Mouse (Mus musculus): ENCODE data around the gene Ccnd1.

Ccnd1 gene

GRCm38 (mm10) chr7:144938661-144939343 is 923 bp downstream of the Ccnd1 start:
- no peak for DNase-seq (ENCODE audit: low spot score)

DNA sequence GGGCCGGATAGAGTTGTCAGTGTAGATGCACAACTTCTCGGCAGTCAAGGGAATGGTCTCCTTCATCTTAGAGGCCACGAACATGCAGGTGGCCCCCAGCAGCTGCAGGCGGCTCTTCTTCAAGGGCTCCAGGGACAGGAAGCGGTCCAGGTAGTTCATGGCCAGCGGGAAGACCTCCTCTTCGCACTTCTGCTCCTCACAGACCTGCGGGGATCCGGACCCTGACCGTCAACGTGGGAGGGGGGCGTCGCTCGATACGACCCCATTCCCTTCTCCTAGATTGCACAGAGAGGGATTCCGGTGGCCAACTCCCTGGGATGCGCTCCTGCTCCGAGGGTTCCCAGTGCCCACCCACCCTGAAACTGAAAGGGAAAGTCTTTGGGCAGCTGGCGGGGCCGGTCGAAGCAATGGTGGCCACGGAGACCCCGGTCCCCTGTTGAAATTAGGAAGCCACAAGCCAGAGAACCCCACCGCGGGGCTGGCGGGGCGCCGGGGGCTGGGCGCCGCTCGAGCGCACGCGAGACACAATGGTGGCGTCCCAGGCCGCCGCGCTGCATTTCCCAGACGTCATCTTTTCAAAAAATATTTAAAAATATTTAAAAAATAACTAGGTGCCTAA is 1.7 kb downstream of the Ccnd1 start:
- no peak for DNase-seq (ENCODE audit: low spot score)

- peak; percentile 85 for DNase-seq (ENCODE audit: low spot score)
Observed at GRCm38 (mm10) chr7:144937490-144937889, 2.2 kb downstream of the Ccnd1 start.

DNA sequence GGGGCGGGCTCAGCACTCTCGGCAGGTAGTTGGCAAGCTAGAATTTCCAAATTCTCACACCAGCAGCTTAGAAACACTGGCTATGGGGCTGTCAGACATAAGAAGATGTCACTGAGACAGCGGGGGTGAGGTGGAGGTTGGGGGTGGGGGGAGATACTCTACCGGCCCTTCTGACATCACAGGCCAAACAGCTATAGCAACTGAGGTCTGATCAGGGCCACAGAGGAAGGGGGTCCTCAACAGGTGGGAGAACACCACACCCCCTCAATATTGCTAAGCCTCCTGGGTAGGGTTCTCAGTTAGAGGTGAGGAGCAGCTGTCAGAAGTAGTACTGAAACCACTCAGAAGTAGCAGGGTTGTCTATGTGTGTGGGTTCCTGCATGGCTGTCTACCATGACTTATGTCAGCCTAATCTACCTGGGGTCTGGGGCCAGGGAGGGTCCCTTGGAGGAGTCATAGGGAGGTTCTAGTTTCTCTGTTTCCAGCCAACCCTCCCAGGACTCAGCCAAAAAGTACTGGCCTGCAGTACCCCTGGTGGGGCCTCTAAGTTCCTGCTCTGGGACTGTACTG is 3.3 kb downstream of the Ccnd1 start:
- DNase-seq (ENCODE audit: low spot score): no peak

GRCm38 (mm10) chr7:144935563-144935962 is 4.2 kb downstream of the Ccnd1 start:
- no peak for DNase-seq (ENCODE audit: low spot score)

DNA sequence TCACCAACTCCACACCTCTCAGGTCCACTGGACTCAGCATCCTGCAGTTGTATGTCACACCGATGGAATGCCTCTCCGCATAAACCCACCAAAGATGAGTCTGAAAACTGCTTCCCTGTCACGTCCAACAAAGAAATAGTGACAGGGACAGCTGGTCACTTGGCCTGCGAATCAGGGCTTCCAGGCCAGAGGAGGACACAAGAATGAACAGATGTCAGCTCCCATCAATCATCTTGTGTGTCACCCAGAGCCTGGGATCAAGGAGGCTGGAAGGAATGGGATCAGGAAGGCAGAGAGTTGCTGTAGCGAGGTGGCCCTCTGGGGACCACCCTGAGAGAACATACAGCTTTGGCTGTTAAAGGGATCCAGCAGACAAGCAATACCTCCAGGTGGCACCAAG is 4.8 kb downstream of the Ccnd1 start:
- no peak for DNase-seq (ENCODE audit: low spot score)

GRCm38 (mm10) chr7:144933796-144934195 is 5.9 kb downstream of the Ccnd1 start:
- no peak for DNase-seq (ENCODE audit: low spot score)

- DNase-seq (ENCODE audit: low spot score): no peak
Observed at GRCm38 (mm10) chr7:144933336-144933735, 6.4 kb downstream of the Ccnd1 start.

GRCm38 (mm10) chr7:144932389-144932937 is 7.3 kb downstream of the Ccnd1 start:
- no peak for DNase-seq (ENCODE audit: low spot score)

- no peak for DNase-seq (ENCODE audit: low spot score)
Observed at GRCm38 (mm10) chr7:144931778-144932177, 7.9 kb downstream of the Ccnd1 start.

- DNase-seq (ENCODE audit: low spot score): no peak
Observed at GRCm38 (mm10) chr7:144929931-144930330, 9.8 kb downstream of the Ccnd1 start.

DNA sequence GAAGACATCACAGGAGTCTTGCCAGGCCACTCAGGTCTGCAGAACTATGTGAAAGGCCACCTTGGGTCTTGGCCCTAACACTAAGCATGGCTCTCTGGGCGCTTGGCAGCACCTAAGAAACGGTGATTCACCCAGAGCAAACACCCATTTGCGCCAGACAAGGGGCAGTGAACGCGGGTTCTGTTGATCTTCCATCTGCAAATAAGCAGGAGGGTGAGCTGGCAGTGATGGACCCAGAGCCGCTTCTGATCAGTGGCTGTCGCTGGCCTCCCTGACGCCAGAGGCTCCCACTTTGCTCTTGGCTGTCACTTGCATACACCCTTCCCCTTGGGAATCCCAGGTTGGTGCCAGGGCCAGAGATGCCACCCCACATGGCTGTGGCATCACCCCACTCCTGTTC is 10.2 kb downstream of the Ccnd1 start:
- DNase-seq (ENCODE audit: low spot score): no peak

DNA sequence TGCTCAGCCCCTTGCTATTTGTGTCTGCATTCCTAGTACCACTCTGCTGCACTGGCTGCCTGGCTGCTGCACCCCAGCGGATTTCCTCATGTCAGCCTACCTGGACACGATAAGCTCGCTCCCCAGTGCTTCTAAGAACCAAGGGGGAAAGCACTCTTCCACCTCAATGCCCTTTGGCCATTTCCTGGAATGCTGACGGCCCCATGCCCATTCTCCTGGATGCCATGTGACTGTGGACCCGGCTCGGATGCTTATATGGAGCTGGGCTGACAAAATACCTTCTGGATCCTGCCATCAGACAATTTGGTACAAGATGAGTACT is 10.9 kb downstream of the Ccnd1 start:
- no peak for DNase-seq (ENCODE audit: low spot score)

GRCm38 (mm10) chr7:144928009-144928888 is 11.5 kb downstream of the Ccnd1 start:
- no peak for DNase-seq (ENCODE audit: low spot score)

DNA sequence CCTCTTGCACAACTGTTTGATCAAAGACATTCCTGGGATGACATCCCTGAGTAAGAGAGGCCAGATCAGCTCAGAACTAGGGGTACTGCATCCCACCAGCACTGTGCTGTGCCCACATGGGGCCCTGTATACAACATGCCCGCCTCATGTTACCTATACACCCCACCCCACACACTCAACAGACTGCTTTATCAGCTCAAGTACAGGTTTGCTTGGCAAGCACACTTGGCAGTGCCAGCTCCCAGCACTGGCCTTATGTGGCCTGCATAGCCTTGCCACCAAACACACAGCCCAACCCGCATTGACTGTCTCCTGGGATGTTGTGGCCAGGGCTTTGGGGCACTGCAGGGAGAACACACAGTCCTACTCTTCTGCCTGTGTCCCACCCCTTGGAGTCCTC is 12.1 kb downstream of the Ccnd1 start:
- no peak for DNase-seq (ENCODE audit: low spot score)

- DNase-seq (ENCODE audit: low spot score): no peak
Observed at GRCm38 (mm10) chr7:144918823-144919222, 20.9 kb downstream of the Ccnd1 start.

DNA sequence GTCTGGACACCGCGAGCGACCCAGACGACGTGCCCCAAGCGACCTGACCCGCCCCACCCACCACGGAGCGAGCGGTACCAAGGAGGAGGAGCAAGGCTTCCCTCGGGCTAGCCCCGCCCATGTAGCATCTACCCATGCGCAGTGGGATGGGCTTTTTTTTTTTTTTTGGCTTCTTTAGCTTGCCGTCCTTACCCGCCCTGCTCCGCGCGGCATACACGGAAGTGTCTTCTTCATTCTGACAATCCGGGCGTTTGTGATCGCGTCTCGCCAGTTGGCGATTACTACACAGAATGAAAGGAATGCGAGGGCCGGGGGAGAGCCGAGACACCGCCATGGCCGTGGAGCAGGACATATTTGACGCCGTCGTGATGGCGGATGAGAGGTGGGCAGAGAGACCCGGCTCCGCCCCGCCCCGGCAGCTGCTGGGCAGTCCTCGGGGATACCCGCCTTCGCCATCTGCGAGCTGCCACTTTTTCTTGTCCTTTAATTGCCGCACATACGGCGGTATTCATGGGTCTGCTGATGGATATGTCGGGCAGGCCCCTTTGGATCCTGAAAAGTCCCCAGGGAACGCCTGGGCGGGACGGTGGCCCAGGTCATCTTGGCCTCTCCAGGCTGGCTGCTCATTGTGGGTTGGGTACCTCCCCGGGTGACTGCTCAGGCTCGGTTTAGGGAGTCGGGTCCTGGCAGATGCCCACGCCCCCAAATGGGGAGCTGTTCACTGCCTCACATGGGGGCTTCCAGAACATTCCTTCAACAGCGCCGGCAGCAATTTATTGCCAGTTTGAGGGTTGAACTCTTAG is 24.6 kb downstream of the Ccnd1 start, which contains the start of gene LTO1:
TSS of gene LTO1 (plus strand) at position 153 of the 803 bp plus-strand sequence.
- DNase-seq (ENCODE audit: low spot score): peak; percentile 79

DNA sequence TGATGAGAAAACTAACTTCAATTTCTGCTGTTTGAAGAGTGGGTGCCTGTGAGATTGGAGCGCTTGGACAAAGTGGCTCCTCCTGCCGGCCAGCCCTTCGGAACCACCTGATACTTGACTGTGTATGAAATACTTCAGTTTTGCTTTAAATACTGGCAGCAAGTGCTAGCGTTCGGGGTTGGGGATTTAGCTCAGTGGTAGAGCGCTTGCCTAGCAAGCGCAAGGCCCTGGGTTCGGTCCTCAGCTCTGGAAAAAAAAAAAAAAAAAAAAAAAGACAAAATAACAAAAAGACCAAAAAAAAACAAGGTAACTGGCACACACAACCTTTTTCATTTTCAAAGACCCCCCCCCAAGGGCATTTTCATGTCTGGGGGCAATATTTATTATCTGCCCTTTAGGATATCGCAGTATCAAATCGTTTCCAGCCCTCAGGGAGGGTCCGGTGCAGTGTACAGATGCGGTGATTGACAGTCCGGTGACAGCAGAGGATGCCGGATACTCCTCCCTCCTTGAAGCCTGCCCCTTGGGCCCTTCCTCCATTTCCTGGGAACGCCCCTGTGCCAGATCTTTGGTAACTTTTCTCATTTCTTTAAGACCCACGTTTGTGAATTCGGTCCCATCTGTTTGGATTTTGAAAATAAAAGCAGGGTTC is 25.3 kb downstream of the Ccnd1 start:
- no peak for DNase-seq (ENCODE audit: low spot score)

GRCm38 (mm10) chr7:144912897-144913296 is 26.8 kb downstream of the Ccnd1 start:
- DNase-seq (ENCODE audit: low spot score): no peak

- DNase-seq (ENCODE audit: low spot score): no peak
Observed at GRCm38 (mm10) chr7:144911121-144911520, 28.6 kb downstream of the Ccnd1 start.

- DNase-seq (ENCODE audit: low spot score): no peak
Observed at GRCm38 (mm10) chr7:144908705-144909104, 31.0 kb downstream of the Ccnd1 start.
